Mouse (Mus musculus): ENCODE measurements around the gene Usp28.

DNA sequence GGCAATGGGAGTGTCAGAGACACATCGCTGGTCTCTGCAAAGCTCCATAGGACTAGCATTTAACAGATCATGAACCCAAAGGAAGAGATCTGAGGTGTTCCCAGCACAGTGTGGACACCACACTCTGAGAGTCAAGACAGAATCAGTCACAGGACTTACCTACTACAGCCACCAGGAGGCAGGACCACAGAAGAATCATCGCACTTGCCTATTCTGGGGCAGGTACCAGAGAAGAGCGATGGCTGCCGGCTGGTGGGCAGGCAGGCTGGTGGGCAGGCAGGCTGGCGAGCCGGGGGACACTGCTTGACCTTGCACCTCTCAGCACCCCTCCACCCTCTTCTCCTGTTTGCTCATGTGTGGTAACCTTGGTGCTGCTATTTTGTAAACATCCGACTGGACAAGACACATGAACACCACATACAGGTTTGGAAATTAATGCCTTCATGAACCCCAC is 20.6 kb upstream of the Usp28 start, which contains the start of gene Htr3b:
- no peak for TF ChIP-seq USF1 (IDR thresholded peaks at IDR 0.05; ENCODE audit: low read depth, low read length)
- no peak for TF ChIP-seq POLR2A (IDR thresholded peaks at IDR 0.05; ENCODE audit: low read depth, low read length)
- no peak for TF ChIP-seq ZC3H11A (IDR thresholded peaks at IDR 0.05; ENCODE audit: low read depth, low read length)

Data from CH12.LX (cell line).